Mouse (Mus musculus) cortical plate, adult 2 months (tissue): ENCODE measurements around the gene Snx22.

ENCODE experiments used
- CTCF ChIP-seq: fragments of 200-500 bp; IDR thresholded peaks from 2 replicates; pipeline ENCODE4 v1.5.1; 2011; ENCODE audit warnings: mild to moderate bottlenecking, control low read depth, low read length; ENCODE audit not compliant: insufficient read depth; ENCODE audit errors: extremely low read depth
- POLR2A ChIP-seq: fragments of 200-500 bp; IDR thresholded peaks from 2 replicates; pipeline ENCODE4 v1.6.1; 2011; ENCODE audit warnings: mild to moderate bottlenecking, low read length, control low read depth; ENCODE audit not compliant: insufficient read depth; ENCODE audit errors: extremely low read depth

- TF ChIP-seq CTCF (no peak), POLR2A (no peak)
Measured at GRCm38 (mm10) chr9:66070151-66070550, 632 bp upstream of the Snx22 start.
